Mouse (Mus musculus): Measurements from ENCODE around the gene Spaar.
"Not testable (repeated sequence)": the region's sequence is repeated elsewhere in the genome, so short reads cannot be mapped to it uniquely, and the experiment has no call there.

Gene Spaar

DNA sequence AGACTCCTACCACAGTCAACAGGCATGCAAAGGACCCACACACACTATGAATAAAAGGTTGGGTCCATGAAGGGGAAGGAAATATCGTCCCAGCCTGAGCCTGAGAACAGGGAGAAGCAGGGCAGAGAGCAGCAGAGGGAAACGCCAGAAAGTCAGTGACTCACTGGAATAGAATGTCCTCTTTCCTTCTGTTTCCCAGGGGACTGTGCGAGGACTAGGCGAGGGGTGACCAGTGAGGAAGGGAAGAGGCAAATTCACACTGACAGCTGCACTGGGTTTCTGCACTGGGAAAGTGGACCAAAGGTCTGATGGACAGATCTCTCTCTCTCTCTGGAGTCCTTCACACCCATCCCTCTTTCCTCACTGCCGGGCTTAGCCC lies 1.3 kb upstream of the Spaar start:
- DNase-seq (ENCODE audit: low read depth): no peak

DNA sequence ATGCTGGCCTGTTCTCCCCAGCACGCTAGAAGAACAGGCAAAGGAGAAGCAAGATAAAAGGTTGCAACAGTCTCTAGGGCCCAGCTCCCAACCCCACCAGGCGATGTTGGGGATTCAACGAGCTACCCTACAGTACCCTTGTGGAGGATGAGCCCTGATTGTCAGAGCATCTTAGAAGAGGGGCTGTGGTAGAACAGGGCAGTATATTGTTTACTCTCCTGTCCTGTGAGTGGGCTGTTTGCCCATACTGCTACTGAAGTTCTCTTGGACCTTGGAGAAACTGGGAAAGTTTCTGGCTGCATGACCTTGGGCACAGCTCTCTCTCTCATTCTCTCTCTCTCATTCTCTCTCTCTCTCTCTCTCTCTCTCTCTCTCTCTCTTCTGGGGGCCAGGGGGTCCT lies 708 bp upstream of the Spaar start:
- no peak for DNase-seq (ENCODE audit: low read depth)

DNA sequence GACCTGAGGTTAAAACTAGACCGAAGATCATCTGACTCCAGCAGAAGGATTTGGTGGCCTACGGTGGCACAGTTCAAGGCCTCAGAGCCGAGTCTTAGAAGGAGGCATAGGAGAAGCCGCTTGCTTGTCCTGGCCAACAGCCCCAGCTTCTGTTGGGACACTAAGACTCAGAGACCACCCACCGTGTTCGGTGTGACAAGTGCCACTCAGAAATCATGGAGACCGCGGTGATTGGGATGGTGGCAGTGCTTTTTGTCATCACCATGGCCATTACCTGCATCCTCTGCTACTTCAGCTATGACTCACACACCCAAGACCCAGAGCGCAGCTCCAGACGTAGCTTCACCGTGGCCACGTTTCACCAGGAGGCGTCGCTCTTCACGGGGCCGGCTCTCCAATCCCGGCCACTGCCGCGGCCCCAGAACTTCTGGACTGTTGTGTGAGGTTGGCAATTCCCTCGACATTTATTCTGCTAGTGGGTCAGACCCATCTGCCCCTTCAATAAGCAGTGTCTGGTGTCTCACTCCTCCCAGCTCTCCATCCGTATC lies 990 bp downstream of the Spaar start:
- no peak for DNase-seq (ENCODE audit: low read depth)

DNA sequence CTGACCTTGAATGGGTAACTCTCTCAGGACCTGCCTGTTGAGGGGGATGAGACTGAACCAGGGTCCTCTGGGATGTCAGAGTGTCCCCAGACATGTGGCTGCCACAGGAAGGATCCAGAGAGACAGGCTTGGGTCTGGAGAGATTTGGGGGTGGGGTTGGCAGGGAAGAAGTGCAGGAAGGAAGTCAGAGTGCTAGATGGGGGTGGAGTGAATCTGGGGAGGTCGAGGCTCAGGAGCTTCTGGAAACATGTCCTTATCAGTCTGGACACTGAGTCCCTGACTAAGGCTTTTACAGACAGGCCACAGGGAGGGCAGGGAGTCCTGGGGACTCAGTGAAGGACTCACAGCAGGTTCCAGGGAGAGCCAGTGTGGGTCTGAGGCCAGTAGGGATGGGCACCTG lies 2.3 kb downstream of the Spaar start:
- DNase-seq (ENCODE audit: low read depth): no peak

DNA sequence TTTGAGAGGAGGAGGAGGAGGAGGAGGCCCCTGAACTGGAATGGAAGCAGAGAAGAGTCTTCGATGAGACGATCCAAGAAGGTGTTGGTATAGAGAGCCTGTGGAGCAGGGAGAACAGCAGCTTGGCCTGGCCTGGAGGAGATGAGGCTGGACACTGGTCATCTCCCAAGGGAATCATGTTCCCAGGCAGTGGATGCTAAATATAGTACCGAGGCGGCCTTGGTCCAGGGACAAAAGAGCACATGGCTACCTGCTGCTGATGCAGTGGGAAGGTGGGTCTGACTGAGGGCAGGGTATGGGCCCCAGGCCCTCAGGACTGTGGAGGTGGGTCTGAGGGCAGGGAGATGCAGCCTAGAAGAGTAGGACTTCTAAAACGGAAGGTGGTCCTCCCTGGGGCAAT lies 3.4 kb downstream of the Spaar start:
- no peak for DNase-seq (ENCODE audit: low read depth)

DNA sequence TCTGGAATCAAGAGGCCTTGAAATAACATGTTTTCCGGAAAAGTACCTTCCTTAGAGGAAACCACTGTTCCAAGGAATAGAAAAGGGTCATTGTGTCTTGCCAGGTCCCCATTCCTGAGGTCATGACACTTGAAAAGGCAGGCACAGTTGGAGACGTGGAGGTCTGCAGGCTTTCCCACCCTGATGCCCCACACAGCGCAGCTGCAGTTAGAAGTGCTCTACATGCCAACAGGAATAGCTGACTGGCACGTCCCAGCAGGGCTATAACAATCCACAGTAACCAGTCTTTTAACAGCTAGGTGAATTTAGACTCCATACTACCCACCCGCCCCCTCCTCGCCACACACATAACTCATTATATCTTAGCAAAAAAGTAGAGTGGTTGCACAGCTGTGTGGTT lies 7.3 kb downstream of the Spaar start:
- DNase-seq (ENCODE audit: low read depth): no peak

DNA sequence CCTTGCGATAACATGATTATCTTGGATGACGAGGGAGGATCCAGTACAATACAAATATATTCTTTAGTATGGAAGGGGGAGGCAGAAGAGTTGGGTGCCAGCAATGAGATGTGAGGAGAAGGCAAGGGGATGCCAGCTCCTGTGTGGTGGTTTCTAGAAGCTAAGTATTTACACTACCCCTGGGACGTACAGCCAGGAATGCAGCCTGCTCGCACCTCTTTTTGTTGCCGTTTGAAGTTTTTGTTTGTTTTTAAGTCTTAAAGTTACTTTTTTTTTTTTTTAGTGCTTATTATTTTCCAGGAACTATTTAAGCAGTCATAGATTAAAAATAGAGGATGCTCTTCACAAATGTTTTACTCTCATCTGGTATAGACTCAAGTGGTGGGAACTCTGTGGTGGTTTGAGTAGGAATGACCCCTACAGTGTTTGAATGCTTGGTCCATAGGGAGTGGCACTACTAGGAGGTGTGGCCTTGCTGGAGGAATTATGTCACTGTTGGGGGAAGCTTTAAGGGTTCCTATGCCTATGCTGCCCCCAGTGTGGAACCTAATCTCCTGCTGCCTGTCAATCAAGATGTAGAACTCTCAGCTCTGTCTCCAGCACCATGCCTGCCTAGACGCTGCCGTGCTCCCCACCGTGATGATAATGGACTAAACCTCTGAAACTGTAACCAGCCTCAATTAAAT lies 9.3 kb downstream of the Spaar start:
- DNase-seq (ENCODE audit: low read depth): no peak

DNA sequence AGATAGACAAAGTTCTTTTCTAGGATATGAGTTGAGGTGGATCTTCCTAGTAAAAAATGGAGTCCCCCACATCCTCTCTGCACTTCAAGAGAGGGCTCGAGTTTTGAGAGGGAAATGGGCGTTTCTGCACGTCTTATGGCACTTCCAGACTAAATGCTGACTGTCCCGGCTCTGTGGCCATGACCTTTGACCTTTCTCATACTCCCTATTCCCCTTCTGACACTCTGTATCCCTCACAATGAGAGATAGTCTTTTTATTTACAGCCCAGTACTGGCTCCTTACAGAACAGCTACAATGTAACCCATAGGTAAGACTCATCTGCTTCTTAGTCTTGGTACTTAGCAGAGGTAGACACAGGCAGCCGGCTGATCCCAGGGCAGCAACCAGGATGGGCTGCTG lies 11.7 kb downstream of the Spaar start:
- DNase-seq (ENCODE audit: low read depth): no peak

DNA sequence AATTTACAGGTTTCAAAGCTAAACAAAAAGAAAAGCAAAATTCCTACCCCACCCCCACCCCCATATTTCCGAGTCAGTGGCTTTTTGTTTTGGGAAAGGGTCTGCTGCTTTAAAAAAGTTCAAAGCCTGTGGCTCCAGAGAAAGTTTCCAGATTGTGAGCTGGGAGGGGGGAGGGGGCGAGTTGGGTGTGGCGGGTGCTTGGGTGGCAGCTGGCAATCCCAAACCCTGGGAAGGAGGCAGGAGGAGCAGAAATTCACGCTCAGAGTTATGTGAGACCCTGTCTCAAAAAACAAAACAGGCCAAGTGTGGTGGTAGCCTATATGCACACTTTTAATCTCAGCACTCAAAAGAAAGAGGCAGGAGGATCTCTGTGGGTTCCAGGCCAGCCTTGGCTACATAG lies 12.8 kb downstream of the Spaar start:
- DNase-seq (ENCODE audit: low read depth): no peak

DNA sequence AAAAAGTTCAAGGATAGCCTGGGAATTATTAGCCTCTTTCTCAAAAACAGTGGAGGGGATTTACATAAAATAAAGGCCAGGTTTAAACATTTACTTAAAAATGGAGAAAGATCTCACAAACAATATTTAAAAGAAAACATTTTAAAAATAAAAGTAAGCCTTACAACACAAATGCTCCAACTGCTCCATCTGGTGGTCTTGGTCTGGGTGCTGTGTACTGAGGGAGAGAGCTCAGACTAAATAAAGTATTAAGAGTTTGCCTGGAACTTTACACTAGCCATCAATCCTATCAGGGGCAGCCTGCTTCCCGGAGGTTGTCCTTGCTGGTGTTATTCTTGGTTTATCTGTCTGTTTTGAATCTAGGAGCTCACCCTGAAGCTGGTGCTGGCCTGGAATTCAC lies 13.3 kb downstream of the Spaar start:
- no peak for DNase-seq (ENCODE audit: low read depth)

DNA sequence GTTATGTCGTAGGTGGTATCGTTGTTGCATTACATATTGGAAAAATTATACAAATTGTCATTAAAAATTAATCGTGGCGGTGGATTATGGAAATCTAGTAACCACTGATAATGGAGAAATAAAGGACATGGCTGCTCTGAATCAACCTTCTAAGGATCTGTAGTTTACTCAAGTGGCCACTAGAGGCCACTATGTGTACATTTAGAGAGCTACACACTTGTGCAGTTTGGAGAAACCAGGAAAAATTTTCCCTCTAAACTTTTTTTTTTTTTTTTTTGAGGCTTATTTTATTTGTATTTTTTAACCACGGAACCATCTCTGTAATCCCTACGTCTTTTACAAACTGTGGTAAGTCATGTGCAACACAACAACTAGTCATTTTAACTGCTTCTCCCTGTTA lies 15.4 kb downstream of the Spaar start:
- DNase-seq (ENCODE audit: low read depth): peak; percentile 20

DNA sequence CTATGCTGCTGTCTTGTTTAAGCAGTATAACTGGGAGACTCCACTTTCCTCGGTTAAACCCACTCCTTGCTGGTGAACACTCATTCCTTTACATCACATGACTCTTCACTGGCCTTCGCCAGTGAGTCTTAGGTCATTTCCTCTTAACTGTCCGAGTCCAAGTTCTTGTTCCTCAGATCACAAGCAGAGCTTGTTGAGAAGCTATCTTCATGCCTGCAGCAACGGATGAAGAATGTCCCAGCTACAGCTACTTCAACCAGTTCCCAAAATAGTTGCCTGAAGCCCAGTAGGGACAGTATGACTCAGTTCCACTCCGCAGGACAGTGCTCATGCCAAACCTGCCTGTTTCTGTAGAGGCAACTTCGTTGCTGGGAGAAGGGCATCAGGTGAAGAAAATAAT lies 27.4 kb downstream of the Spaar start:
- DNase-seq (ENCODE audit: low read depth): no peak

DNA sequence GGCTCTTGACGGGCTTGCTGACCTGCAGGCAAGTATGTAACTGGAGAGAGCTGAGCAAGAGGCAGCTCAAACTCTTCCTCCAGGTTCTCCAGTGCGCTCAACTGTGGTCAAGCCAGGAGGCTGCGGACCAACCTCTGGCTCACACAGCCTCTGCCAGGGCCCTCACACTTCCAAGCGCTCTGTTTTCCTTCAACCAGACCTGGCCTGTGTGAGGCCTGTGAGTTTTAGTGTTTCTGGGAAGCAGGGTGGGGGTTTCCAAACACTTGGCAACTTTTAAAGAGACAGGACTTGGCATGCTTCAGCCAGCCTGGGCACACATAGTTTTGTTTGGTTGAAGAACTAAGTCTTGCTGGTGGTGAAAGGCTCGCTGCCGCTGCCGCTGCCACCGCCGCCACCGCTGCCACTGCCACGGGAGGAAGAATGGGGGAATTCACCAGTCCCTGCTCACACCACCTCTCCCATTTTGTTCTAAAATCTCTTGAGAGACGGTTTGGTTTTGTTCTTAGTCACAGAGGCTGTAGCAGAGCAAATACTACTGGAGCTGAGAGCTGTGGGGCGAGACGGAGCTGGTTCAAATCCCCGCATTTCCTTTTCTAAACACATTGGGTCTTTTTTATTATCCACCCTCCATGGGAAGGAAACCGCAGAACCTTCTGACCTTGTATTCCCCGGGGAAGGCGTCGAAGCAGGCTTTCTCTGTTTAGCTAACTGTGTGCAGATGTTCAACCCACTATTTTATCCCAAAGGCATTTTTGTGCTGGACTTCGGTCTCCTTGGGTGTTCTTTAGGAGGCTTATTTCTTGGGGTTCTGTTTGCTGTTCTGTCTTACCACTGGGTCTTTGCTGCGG lies 30.0 kb downstream of the Spaar start:
- no peak for DNase-seq (ENCODE audit: low read depth)

DNA sequence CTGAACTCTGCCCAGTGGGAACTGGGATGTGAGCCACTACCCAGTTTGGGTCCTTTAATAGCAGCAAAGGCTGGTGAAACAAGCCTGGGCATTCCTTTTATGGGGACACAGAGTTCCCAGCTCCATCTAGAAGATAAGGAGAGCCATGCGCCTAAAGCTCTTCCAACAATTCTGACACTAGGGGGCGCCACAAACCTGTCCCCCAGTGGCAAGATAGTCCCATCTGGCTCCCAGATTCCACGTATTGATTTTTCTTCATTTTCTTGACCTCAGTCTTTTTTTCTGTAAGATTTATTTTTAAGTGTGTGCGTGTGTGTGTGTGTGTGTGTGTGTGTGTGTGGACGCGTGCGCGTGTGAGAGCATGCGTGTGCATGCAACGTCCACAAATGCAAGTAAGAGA lies 30.6 kb downstream of the Spaar start:
- DNase-seq (ENCODE audit: low read depth): peak; percentile 13

DNA sequence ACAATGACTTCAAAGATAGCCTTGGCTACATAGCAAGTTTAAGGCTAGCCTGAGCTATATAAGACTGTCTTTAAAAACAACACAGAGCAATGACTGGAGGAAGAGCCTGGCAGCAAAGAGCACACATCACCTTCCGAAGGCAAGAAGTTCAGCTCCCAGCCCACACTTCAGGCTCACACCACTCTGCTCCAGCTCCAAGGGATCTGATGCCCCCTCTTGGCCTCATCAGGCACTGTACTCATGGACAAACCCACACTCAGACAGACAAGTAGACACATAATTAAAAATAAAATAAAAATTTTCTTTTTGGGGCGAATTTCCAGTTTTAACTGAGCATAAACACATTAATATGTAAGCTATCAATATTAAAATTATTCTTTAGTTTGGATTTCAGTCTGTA lies 31.5 kb downstream of the Spaar start:
- no peak for DNase-seq (ENCODE audit: low read depth)

DNA sequence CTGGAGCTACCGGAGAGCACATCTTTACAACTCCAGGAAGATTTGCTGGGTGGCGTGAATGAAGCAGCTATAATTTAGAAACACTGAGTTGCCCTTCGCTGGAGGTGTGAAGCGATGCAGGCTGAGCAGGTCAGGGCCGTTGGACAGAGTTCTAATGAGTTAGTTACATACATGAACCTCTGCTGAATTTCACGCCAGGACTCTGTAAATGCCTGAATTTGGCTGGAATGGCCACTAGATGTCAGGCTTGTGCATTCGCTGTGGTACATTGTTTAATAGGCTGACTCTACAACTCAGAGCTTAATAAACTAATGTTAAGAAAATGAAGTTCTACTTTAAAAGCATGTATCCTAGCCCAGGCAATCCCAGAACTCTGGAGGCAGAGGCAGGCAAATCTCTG lies 33.6 kb downstream of the Spaar start:
- peak; percentile 50 for DNase-seq (ENCODE audit: low read depth)

DNA sequence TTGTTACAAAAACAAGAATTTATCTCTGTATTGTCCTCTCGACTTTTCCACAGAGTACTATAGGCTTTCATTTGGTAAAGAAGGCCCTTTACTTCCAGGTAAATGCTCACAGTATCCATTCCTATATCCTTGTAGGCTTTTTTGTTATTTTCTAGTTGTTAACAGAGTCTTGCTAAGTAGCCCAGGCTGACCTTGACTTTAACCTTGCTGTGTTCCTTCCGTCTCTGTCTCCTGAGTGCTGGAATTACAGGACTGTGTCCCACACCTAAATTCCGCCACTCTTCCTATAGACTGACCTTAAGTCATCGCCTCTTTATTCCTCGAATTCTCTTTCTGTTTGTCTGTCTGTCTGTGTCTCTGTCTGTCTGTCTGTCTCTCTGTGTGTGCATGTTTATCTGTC lies 38.5 kb downstream of the Spaar start:
- DNase-seq (ENCODE audit: low read depth): no peak

DNA sequence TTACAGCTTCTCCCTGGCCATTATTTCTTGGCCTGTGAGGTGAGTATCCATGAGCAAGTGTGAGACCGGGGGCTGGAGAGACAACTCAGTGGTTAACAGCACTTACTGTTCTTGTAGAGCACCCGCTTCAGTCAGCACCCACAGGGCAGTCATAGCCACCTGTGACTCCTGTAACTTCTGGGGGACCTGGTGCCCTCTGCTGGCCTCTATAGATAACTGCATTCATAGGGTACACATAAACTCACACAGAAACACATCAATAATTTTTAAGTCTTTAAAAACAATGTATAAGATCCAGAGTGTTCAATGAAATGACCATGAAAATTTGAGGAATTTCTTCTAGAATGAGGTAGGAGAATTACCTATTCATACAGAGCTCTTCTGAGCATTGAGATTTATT lies 39.5 kb downstream of the Spaar start:
- no peak for DNase-seq (ENCODE audit: low read depth)

DNA sequence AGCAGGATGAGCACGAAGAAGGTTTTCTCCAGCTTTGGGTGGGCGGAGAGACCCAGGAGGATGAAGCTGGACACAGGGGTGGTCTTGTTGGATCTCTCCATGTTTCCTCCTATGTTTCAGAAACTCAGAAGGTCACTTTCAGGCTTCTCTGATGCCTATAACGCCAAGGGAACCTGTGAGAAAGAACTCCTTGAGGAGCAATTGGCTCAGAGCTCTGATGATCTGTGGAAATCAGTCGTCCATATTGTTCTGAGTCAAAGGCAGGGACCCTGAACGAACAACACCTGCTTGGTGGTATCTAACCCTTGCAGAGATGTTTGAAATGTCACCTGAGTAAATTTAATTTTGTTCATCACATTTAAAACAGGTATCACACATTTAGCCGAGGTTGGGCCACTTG lies 41.1 kb downstream of the Spaar start, which contains the start of gene Olfr159:
Gene Olfr159 (minus strand): TSS at position 101 of the 400 bp plus-strand sequence.
- DNase-seq (ENCODE audit: low read depth): no peak

DNA sequence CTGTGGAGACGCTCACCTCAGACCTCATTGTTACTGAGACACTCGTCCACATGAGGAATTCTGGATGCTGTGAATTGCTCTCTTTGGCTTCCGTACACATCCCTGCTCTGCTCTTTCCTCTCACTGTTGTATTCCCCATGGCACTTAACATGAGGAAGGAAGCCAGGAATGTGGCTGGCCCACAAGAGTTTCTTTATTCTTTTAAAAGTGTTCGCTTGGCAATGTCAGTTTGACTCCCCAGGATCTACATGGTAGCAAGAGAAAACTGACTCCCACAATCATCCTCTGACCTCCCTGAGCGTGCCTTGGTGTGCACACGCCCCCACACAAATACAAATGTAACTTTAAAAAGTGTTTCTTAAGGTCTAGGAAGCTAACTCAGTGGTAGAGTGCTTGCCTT lies 41.8 kb downstream of the Spaar start:
- DNase-seq (ENCODE audit: low read depth): no peak

DNA sequence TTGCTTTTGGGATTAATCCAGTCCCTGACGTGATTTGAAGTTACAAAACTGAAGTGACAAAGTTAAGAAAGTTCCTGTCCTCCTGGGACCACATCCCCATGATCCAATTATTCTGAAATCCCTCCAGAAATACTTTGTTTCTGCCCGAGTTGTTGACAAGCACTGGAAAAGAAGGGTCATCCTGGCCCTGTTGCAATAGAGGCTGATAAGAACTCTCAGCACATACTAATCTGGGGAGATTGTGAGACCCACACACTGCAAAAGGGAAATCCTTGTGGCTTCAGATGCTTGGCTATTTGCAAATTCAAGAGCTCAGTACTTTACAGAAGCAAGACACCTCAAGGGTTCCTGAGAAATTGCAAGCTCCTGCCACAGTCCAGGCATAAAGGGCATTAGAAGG lies 42.5 kb downstream of the Spaar start:
- DNase-seq (ENCODE audit: low read depth): no peak

DNA sequence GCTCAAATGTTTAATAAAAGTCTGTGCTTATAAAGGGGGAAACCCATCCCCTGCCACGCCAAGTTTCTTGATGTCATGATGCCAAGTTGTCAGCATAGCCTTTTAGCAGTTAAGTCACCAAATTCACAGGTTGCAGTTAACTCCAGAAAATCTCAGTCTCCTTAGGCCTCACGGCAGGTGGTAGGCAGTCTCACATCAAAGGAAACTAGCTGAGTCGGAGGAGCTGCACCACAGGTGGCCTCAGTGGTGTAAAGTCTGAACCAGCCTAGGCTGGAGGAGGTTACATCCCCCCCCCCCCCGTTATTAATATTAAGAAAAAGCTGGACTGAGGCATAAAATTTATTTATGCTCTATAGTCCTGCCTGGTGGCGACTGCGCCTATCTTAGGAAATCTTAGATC lies 65.5 kb downstream of the Spaar start:
- DNase-seq (ENCODE audit: low read depth): no peak

DNA sequence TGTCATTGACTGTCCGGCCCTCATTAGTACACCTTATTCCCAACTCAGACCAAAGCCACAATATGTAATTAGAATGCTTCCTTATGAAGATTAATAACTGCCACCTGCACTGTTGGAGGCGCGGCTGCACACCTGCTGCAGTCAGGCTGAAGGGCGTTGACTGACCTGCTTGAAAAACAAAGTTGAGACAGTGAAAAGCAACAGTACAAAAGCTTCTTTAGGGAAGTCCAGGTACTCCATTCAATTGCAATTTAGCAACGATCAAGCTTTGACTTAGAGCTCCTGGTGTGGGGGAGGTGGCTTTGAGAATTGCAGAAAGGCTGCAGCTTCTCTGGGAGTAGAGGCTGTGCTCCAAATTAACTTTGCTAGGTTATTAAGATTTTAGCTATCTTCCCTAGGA lies 66.0 kb downstream of the Spaar start:
- DNase-seq (ENCODE audit: low read depth): not testable (repeated sequence)

DNA sequence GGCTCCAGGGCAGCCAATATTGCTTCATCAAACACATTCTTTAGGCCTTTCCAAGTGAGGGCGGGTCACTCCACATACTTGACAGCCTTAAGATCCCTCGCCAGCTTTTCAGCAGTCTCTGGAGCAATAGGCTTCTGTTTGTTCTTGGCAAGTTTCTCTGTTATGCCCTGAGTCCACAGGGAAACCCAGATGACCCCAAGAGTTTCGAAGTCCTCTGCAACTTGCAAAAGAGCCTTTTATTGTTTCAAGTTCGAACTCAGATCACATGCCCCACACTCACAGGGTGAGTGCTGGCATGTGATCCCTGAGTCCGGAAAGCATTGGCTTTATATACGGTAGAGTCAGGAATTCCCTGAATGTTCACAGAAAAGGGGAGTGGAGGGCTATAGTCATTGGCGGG lies 69.1 kb downstream of the Spaar start:
- no peak for DNase-seq (ENCODE audit: low read depth)

All from c-Kit-positive CD71-negative TER-119-negative erythroid progenitor cells, embryonic 14.5 days (primary cell).